Mouse (Mus musculus): ENCODE data around the gene Chrng. TPM values are rescaled to one million over a fixed set of nuclear protein-coding genes. Genes with fewer than 3 reads are reported as not detected.

The Chrng gene
- 0.89 and 1.1 TPM in 2 replicates for polyA plus RNA-seq (2015; fragmentation: Nextera tagmentation; extraction: Ambion mirVana)

GRCm38 (mm10) chr1:87204465-87204864, at the start of gene Chrng:
Gene Chrng (plus strand): TSS chr1:87204657.
- Histone ChIP-seq H3K27ac (replicated peaks) (no peak within 1 kb of the TSS), H3K9ac (no peak within 1 kb of the TSS), H3K36me3 (replicated peaks) (no peaks in the 10 kb centered on the region), H3K4me1 (replicated peaks) (no peaks in the 10 kb centered on the region; the same call in 1 of the 2 replicates), H3K27me3 (peaks cover 44% of the 10 kb centered on the region), H3K4me2 (no peak within 1 kb of the TSS), H3K4me3 (replicated peaks) (no peak within 1 kb of the TSS), H3K9me3 (replicated peaks) (no peaks in the 10 kb centered on the region)
- 68% methylated on average over 7 of the region's 7 CpGs for WGBS (ENCODE audit: insufficient replicate concordance)
- ATAC-seq (ENCODE audit: insufficient read depth) = no peak

- Histone ChIP-seq H3K9me3 (replicated peaks) (no peaks in the 10 kb centered on the region), H3K4me1 (replicated peaks) (no peaks in the 10 kb centered on the region; the same call in 1 of the 2 replicates), H3K27ac (replicated peaks) (no peak overlapping the region), H3K4me2 (no peak overlapping the region; the same call in 1 of the 2 replicates), H3K36me3 (replicated peaks) (no peaks in the 10 kb centered on the region), H3K9ac (no peak overlapping the region), H3K27me3 (peaks cover 87% of the 10 kb centered on the region), H3K4me3 (replicated peaks) (no peak overlapping the region)
- WGBS (ENCODE audit: insufficient replicate concordance) = 1% methylated on average over 56 of the region's 56 CpGs
- ATAC-seq (ENCODE audit: insufficient read depth) = no peak
These were observed 48.8 kb upstream of the Chrng start for GRCm38 (mm10) chr1:87155531-87156198.

GRCm38 (mm10) chr1:87156199-87156587, 48.3 kb upstream of the Chrng start, which contains the start of gene Ecel1:
Gene Ecel1 (minus strand): TSS chr1:87156521.
- Histone ChIP-seq H3K9ac (no peak within 1 kb of the TSS), H3K27ac (replicated peaks) (no peak within 1 kb of the TSS), H3K4me2 (no peak within 1 kb of the TSS; the same call in 1 of the 2 replicates), H3K9me3 (replicated peaks) (no peaks in the 10 kb centered on the region), H3K36me3 (replicated peaks) (no peaks in the 10 kb centered on the region), H3K27me3 (peaks cover 86% of the 10 kb centered on the region), H3K4me3 (replicated peaks) (no peak within 1 kb of the TSS), H3K4me1 (replicated peaks) (no peaks in the 10 kb centered on the region; the same call in 1 of the 2 replicates)
- no peak for ATAC-seq (ENCODE audit: insufficient read depth)
- 2% methylated on average over 11 of the region's 12 CpGs for WGBS (ENCODE audit: insufficient replicate concordance)

GRCm38 (mm10) chr1:87159396-87159795, 45.1 kb upstream of the Chrng start:
- Histone ChIP-seq H3K4me2 (no peak overlapping the region), H3K9ac (no peak overlapping the region), H3K36me3 (replicated peaks) (no peaks in the 10 kb centered on the region), H3K9me3 (replicated peaks) (no peaks in the 10 kb centered on the region), H3K27me3 (peaks cover 74% of the 10 kb centered on the region), H3K27ac (replicated peaks) (no peak overlapping the region), H3K4me3 (replicated peaks) (no peak overlapping the region), H3K4me1 (replicated peaks) (no peaks in the 10 kb centered on the region)
- no peak for ATAC-seq (ENCODE audit: insufficient read depth)
- 44% methylated on average over 3 of the region's 3 CpGs for WGBS (ENCODE audit: insufficient replicate concordance)

DNA sequence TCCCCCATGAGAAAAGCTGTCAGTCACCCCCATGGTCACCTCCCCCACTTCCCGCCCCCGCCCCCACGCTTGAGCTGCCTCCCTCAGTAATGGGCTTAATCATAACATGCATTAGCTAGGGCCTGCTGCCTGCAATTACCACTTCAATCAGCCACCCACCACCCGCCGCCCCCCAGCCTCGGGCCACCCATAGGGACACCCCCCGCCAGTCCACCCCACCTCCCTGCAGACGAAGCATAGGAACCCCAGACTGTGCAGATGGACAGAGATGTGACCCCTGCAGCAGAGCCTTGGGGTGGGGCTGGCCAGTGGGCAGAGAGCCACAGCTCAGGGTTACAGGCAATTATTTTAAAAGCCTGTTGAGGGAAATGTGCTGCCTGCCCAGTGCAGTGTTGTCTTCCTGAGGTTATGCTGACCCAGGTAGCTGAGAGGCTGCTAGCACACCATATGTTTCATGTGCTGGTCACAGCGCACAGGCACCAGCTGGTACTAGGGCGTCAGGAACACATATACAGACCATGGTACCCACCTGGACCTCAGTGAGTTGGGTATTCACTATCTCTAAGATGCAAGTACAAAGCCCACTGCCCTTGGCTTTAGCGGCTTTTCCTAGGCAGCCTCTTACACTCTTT, 40.2 kb upstream of the Chrng start:
- Histone ChIP-seq H3K27ac (replicated peaks) (no peak overlapping the region), H3K4me3 (replicated peaks) (no peak overlapping the region), H3K9me3 (replicated peaks) (no peaks in the 10 kb centered on the region), H3K36me3 (replicated peaks) (no peaks in the 10 kb centered on the region), H3K4me1 (replicated peaks) (no peaks in the 10 kb centered on the region), H3K9ac (no peak overlapping the region), H3K27me3 (peaks cover 63% of the 10 kb centered on the region), H3K4me2 (no peak overlapping the region)
- ATAC-seq (ENCODE audit: insufficient read depth) = no peak
- 23% methylated on average over 11 of the region's 11 CpGs for WGBS (ENCODE audit: insufficient replicate concordance)

- no peak overlapping the region for H3K4me2 ChIP-seq
- no peak overlapping the region for H3K9ac ChIP-seq
- H3K4me3 ChIP-seq (replicated peaks) = no peak overlapping the region
- 41% methylated on average over 9 of the region's 9 CpGs for WGBS (ENCODE audit: insufficient replicate concordance)
- H3K9me3 ChIP-seq (replicated peaks) = no peaks in the 10 kb centered on the region
- no peaks in the 10 kb centered on the region for H3K4me1 ChIP-seq (replicated peaks)
- H3K36me3 ChIP-seq (replicated peaks) = no peaks in the 10 kb centered on the region
- ATAC-seq (ENCODE audit: insufficient read depth) = no peak
- no peak overlapping the region for H3K27ac ChIP-seq (replicated peaks)
- peaks cover 68% of the 10 kb centered on the region for H3K27me3 ChIP-seq
These were observed 39.7 kb upstream of the Chrng start for GRCm38 (mm10) chr1:87164796-87165184.

GRCm38 (mm10) chr1:87170458-87170857, 34.0 kb upstream of the Chrng start:
- no peak for ATAC-seq (ENCODE audit: insufficient read depth)
- H3K27ac ChIP-seq (replicated peaks) = no peak overlapping the region
- peaks cover 4% of the 10 kb centered on the region; the same call in 1 of the 2 replicates for H3K4me1 ChIP-seq (replicated peaks)
- H3K9ac ChIP-seq = no peak overlapping the region
- H3K9me3 ChIP-seq (replicated peaks) = no peaks in the 10 kb centered on the region
- no peaks in the 10 kb centered on the region for H3K36me3 ChIP-seq (replicated peaks)
- no peak overlapping the region for H3K4me3 ChIP-seq (replicated peaks)
- peaks cover 69% of the 10 kb centered on the region for H3K27me3 ChIP-seq
- no peak overlapping the region for H3K4me2 ChIP-seq
- WGBS (ENCODE audit: insufficient replicate concordance) = 20% methylated on average over 19 of the region's 19 CpGs

GRCm38 (mm10) chr1:87171312-87171711, 33.1 kb upstream of the Chrng start:
- Histone ChIP-seq H3K4me2 (no peak overlapping the region), H3K27me3 (peaks cover 61% of the 10 kb centered on the region), H3K4me1 (replicated peaks) (peaks cover 4% of the 10 kb centered on the region; the same call in 1 of the 2 replicates), H3K36me3 (replicated peaks) (no peaks in the 10 kb centered on the region), H3K9ac (no peak overlapping the region), H3K9me3 (replicated peaks) (no peaks in the 10 kb centered on the region), H3K4me3 (replicated peaks) (no peak overlapping the region), H3K27ac (replicated peaks) (no peak overlapping the region)
- WGBS (ENCODE audit: insufficient replicate concordance) = 56% methylated on average over 1 of the region's 1 CpGs
- no peak for ATAC-seq (ENCODE audit: insufficient read depth)

DNA sequence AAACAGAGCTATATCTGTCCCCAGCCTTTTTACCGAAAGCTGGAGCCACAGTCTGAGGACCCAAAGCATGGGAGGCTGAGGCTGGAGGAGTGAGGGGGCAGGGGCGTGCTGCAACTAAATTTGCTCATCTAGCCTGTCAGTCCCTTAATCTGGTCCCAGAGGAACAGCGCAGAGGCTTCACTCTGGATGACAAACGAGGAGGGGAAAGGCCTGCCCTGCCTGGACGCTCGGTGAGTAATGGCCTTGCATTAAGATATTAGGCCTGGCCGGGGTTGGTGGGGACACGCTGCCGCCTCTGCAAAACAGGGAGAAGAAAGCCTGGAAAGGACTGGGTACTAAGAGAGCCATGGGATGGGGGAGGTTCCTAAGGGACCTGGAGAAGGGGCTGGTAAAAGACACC, 32.1 kb upstream of the Chrng start:
- no peak overlapping the region for H3K27ac ChIP-seq (replicated peaks)
- no peaks in the 10 kb centered on the region for H3K9me3 ChIP-seq (replicated peaks)
- WGBS (ENCODE audit: insufficient replicate concordance) = 54% methylated on average over 9 of the region's 9 CpGs
- ATAC-seq (ENCODE audit: insufficient read depth) = no peak
- H3K4me2 ChIP-seq = no peak overlapping the region
- peaks cover 4% of the 10 kb centered on the region; the same call in 1 of the 2 replicates for H3K4me1 ChIP-seq (replicated peaks)
- H3K9ac ChIP-seq = no peak overlapping the region
- H3K4me3 ChIP-seq (replicated peaks) = no peak overlapping the region
- peaks cover 52% of the 10 kb centered on the region for H3K27me3 ChIP-seq
- H3K36me3 ChIP-seq (replicated peaks) = no peaks in the 10 kb centered on the region

GRCm38 (mm10) chr1:87174006-87174955, 30.2 kb upstream of the Chrng start:
- 0 out of 2 replicates have a peak, but pooled peaks have one; percentile 18 for ATAC-seq (ENCODE audit: insufficient read depth)
- no peaks in the 10 kb centered on the region for H3K9me3 ChIP-seq (replicated peaks)
- H3K4me1 ChIP-seq (replicated peaks) = peaks cover 4% of the 10 kb centered on the region; the same call in 1 of the 2 replicates
- H3K27me3 ChIP-seq = peaks cover 51% of the 10 kb centered on the region
- H3K27ac ChIP-seq (replicated peaks) = no peak overlapping the region
- no peak overlapping the region for H3K4me3 ChIP-seq (replicated peaks)
- H3K4me2 ChIP-seq = peak overlapping the region; percentile 19
- H3K9ac ChIP-seq = no peak overlapping the region
- no peaks in the 10 kb centered on the region for H3K36me3 ChIP-seq (replicated peaks)
- 26% methylated on average over 28 of the region's 28 CpGs for WGBS (ENCODE audit: insufficient replicate concordance)

Measured in liver, embryonic 15.5 days (tissue).